Mouse (Mus musculus): ENCODE results near the gene Zfp39. TPM values are rescaled to one million over a fixed set of nuclear protein-coding genes. Genes with fewer than 3 reads are reported as not detected.

Gene Zfp39
- 2.5 TPM for polyA plus RNA-seq (2014; fragmentation: Illumina TruSeq; extraction: RNeasy Lipid Tissue Mini Kit (QIAGEN cat#74804); ENCODE audit: insufficient read depth, low read depth, low replicate concordance)

DNA sequence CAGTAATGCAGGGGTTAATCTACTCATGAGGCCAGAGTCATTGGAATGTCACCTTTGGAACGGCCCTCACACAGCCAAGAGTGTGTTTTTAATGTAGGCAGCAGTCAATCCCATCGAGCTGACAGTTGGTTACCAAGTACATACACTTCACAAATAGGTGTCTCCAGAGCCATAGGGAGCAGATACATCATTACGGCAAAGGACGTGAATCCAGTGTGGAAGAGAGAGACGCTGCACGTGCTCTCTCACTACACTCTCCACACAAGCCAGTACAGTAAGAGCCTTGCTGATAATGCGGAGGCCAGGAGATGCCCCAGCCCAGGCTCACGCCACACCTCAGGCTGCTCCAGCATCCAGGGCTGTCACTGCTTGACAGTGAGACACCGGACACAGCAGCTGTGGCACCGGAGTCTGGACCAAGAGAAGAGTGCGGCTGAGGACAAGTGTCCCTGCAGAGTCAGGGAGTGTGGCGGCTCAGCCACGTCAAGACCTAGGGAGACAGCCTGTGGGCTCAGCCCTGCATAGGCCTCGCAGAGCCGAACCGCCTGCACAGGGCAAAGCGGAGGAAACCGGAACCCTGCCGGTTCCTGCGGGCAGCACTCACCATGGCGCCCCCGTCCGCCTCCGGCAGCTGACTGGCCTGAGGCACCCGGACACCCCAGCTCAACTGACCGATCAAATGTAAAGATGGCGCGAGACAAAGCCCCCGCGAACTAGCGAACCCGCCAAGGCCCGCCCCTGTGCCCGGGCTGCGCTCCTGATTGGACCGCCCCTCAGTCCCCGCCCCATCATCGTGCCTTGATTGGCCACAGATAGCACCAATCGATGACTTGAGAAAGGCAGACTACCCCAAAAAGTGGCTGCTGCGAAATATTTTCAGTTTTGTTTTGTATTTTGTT is at the start of gene Zfp39:
Gene Zfp39, minus strand, starts transcription at position 715 of the 899 bp plus-strand sequence.

GRCm38 (mm10) chr11:58948542-58949479 is 44.8 kb upstream of the Zfp39 start, which contains the start of gene Hist3h2ba:
Gene Hist3h2ba, plus strand, starts transcription at chr11:58948920.

GRCm38 (mm10) chr11:58938322-58939087 is 34.5 kb upstream of the Zfp39 start, which contains the start of gene Rnf187:
Gene Rnf187, minus strand, starts transcription at chr11:58938916.

GRCm38 (mm10) chr11:58917745-58918366 is 13.8 kb upstream of the Zfp39 start, which contains the start of gene Btnl10:
Gene Btnl10, plus strand, starts transcription at chr11:58917908.

DNA sequence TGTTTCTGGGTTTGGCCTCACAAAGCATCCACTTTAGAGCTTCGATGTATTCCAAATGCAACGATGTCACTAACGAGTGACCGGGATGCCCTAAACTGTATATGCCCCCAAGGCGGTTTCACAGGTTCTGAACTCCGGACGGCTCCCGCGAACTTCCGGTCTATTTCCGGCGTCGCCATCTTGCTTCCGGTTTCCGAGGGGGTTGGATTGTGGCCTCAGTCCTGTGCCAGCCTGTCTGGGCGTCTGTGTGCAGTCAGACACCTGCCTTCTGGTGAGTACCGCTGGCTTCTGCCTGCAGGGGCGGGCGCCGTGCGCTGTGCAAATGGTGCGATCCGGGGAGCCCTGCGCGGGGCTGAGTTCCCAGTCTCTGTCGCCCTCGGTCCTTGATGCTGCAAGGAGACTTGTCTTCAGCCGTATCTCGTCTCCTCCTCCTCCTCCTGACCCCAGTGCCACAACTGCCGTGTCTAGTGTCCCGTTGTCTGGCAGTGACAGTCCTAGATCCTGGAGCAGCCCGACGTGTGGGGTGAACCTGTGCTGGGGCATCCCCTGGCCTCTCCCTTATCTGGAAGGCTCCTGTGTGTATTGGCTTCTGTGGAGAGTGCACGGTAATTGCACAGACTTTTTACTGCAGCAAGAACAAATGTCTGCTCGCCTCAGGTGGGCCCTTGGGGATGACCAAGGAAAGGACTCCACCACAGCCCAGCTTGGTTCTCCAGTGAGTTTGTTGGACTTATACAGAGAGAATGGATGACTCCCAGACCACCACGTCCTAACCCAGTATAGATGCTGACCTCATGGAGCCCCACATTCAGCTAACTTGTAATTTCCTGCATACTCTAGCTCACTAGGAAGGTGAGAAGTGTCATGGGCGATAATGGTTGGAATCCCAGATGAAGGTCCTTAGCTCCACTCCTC is 36.7 kb downstream of the Zfp39 start, which contains the start of gene 2810021J22Rik:
Gene 2810021J22Rik, plus strand, starts transcription at position 178 of the 915 bp plus-strand sequence.

DNA sequence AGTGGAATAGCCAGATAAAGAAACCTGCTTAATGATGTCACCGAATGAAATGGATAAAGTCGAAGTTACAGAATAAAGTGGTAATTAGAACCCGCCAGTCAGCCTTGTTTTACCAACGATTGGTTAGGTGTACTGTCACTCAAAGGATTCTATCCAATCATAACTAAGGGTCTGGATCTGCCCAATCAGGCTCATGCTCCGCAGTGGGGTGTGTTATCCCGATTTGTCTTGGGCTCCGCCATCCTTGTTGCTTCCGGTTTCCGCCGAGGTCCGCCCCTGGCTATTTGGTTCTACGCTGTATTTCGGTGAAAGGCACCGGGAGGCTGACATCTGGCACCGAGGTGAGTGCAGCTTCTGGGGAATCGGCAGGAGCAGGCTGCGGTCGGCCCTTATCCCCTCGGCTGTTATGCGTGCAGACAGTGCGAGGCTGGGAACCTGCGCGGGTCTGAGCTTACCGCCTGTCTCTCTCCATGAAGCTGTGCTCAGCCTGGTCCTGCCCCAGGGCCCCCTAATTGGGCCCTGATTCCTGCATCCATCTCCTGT is 57.0 kb downstream of the Zfp39 start, which contains the start of gene Gm12258:
Gene Gm12258, plus strand, starts transcription at position 240 of the 543 bp plus-strand sequence.

DNA sequence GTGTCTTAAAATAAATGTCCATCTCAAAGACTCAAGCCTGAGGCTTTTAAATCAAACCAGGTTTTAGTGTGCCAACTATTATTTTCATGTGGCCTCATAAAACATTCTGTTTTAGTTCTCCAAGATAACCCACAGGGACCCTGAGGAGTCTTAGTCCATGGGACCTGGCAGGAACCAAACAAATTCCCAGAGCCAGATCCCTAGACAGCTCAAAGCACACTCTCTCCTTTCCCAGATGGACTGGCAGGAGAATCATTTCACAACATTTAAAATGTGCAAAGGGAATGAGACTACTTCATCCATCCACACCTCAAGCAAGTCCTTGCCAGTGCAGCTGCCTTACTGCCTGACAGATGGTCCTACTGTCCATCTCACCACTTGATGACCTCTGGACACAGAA is 65.1 kb downstream of the Zfp39 start, which contains the start of gene Olfr311:
Gene Olfr311, plus strand, starts transcription at position 301 of the 400 bp plus-strand sequence.

Other genes starting within 250 kb of the Zfp39 start
- gene Olfr322, start 245.4 kb downstream of the Zfp39 start, polyA plus RNA-seq (2014; fragmentation: Illumina TruSeq; extraction: RNeasy Lipid Tissue Mini Kit (QIAGEN cat#74804); ENCODE audit: insufficient read depth, low read depth, low replicate concordance): not detected
- not detected for gene Olfr320, start 223.1 kb downstream of the Zfp39 start, polyA plus RNA-seq (2014; fragmentation: Illumina TruSeq; extraction: RNeasy Lipid Tissue Mini Kit (QIAGEN cat#74804); ENCODE audit: insufficient read depth, low read depth, low replicate concordance)
- not detected for gene Olfr319, start 205.1 kb downstream of the Zfp39 start, polyA plus RNA-seq (2014; fragmentation: Illumina TruSeq; extraction: RNeasy Lipid Tissue Mini Kit (QIAGEN cat#74804); ENCODE audit: insufficient read depth, low read depth, low replicate concordance)
- gene Olfr318, start 180.2 kb downstream of the Zfp39 start, polyA plus RNA-seq (2014; fragmentation: Illumina TruSeq; extraction: RNeasy Lipid Tissue Mini Kit (QIAGEN cat#74804); ENCODE audit: insufficient read depth, low read depth, low replicate concordance): not detected
- not detected for gene Olfr317, start 165.0 kb downstream of the Zfp39 start, polyA plus RNA-seq (2014; fragmentation: Illumina TruSeq; extraction: RNeasy Lipid Tissue Mini Kit (QIAGEN cat#74804); ENCODE audit: insufficient read depth, low read depth, low replicate concordance)
- not detected for gene Olfr316, start 151.5 kb downstream of the Zfp39 start, polyA plus RNA-seq (2014; fragmentation: Illumina TruSeq; extraction: RNeasy Lipid Tissue Mini Kit (QIAGEN cat#74804); ENCODE audit: insufficient read depth, low read depth, low replicate concordance)
- gene Olfr315, start 131.0 kb downstream of the Zfp39 start, polyA plus RNA-seq (2014; fragmentation: Illumina TruSeq; extraction: RNeasy Lipid Tissue Mini Kit (QIAGEN cat#74804); ENCODE audit: insufficient read depth, low read depth, low replicate concordance): not detected
- not detected for gene Olfr314, start 121.3 kb downstream of the Zfp39 start, polyA plus RNA-seq (2014; fragmentation: Illumina TruSeq; extraction: RNeasy Lipid Tissue Mini Kit (QIAGEN cat#74804); ENCODE audit: insufficient read depth, low read depth, low replicate concordance)
- 84.0 TPM for gene Fam183b, start 102.3 kb downstream of the Zfp39 start, polyA plus RNA-seq (2014; fragmentation: Illumina TruSeq; extraction: RNeasy Lipid Tissue Mini Kit (QIAGEN cat#74804); ENCODE audit: insufficient read depth, low read depth, low replicate concordance)
- gene Olfr313, start 89.2 kb downstream of the Zfp39 start, polyA plus RNA-seq (2014; fragmentation: Illumina TruSeq; extraction: RNeasy Lipid Tissue Mini Kit (QIAGEN cat#74804); ENCODE audit: insufficient read depth, low read depth, low replicate concordance): not detected
- not detected for gene Olfr312, start 75.0 kb downstream of the Zfp39 start, polyA plus RNA-seq (2014; fragmentation: Illumina TruSeq; extraction: RNeasy Lipid Tissue Mini Kit (QIAGEN cat#74804); ENCODE audit: insufficient read depth, low read depth, low replicate concordance)
- gene Olfr311, start 65.0 kb downstream of the Zfp39 start, polyA plus RNA-seq (2014; fragmentation: Illumina TruSeq; extraction: RNeasy Lipid Tissue Mini Kit (QIAGEN cat#74804); ENCODE audit: insufficient read depth, low read depth, low replicate concordance): not detected
- gene Gm12258, start 57.1 kb downstream of the Zfp39 start, polyA plus RNA-seq (2014; fragmentation: Illumina TruSeq; extraction: RNeasy Lipid Tissue Mini Kit (QIAGEN cat#74804); ENCODE audit: insufficient read depth, low read depth, low replicate concordance): 3.1 TPM
- gene 2810021J22Rik, start 37.0 kb downstream of the Zfp39 start, polyA plus RNA-seq (2014; fragmentation: Illumina TruSeq; extraction: RNeasy Lipid Tissue Mini Kit (QIAGEN cat#74804); ENCODE audit: insufficient read depth, low read depth, low replicate concordance): 1.4 TPM
- not detected for gene Btnl10, start 13.7 kb upstream of the Zfp39 start, polyA plus RNA-seq (2014; fragmentation: Illumina TruSeq; extraction: RNeasy Lipid Tissue Mini Kit (QIAGEN cat#74804); ENCODE audit: insufficient read depth, low read depth, low replicate concordance)
- 90.0 TPM for gene Rnf187, start 34.7 kb upstream of the Zfp39 start, polyA plus RNA-seq (2014; fragmentation: Illumina TruSeq; extraction: RNeasy Lipid Tissue Mini Kit (QIAGEN cat#74804); ENCODE audit: insufficient read depth, low read depth, low replicate concordance)
- gene Hist3h2ba, start 44.7 kb upstream of the Zfp39 start, polyA plus RNA-seq (2014; fragmentation: Illumina TruSeq; extraction: RNeasy Lipid Tissue Mini Kit (QIAGEN cat#74804); ENCODE audit: insufficient read depth, low read depth, low replicate concordance): 3.0 TPM
- gene Hist3h2a, start 50.5 kb upstream of the Zfp39 start, polyA plus RNA-seq (2014; fragmentation: Illumina TruSeq; extraction: RNeasy Lipid Tissue Mini Kit (QIAGEN cat#74804); ENCODE audit: insufficient read depth, low read depth, low replicate concordance): 17.1 TPM
- 0.25 TPM for gene Trim17, start 50.5 kb upstream of the Zfp39 start, polyA plus RNA-seq (2014; fragmentation: Illumina TruSeq; extraction: RNeasy Lipid Tissue Mini Kit (QIAGEN cat#74804); ENCODE audit: insufficient read depth, low read depth, low replicate concordance)
- 15.2 TPM for gene Trim11, start 73.9 kb upstream of the Zfp39 start, polyA plus RNA-seq (2014; fragmentation: Illumina TruSeq; extraction: RNeasy Lipid Tissue Mini Kit (QIAGEN cat#74804); ENCODE audit: insufficient read depth, low read depth, low replicate concordance)
- 2.4 TPM for gene Obscn, start 232.2 kb upstream of the Zfp39 start, polyA plus RNA-seq (2014; fragmentation: Illumina TruSeq; extraction: RNeasy Lipid Tissue Mini Kit (QIAGEN cat#74804); ENCODE audit: insufficient read depth, low read depth, low replicate concordance)